Mouse (Mus musculus): ENCODE measurements around the gene Ralgapa2.

Ralgapa2 gene

DNA sequence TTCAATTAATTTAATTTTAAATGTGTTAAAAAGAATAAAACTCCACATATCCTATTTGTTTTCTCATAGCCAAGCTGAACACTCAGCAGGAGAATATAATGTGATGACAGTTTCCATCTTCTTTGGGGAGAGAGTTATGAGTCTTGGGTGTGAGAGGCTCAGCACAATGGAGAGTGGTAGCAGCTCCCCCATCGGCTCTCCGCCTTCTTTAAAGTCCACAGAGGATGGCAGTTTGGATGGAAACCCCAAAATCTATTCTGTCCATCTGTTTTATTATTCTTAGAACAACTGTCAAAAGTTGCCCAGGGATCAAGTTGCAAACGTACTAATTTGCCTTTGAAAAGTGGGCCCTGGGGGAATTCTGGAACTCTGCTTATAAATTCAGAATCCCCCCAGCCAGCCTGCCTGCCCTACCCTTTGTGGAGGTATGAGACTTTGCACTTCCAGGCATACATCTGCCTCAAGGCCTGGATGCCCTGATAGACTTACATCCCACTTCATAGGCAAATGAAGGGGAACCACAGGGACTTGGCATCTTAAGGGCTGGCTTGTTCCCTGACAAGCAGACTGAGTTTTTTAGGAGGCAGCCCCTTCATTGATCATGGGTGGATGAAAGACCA, 212.2 kb downstream of the Ralgapa2 start:
- no peak for DNase-seq

DNA sequence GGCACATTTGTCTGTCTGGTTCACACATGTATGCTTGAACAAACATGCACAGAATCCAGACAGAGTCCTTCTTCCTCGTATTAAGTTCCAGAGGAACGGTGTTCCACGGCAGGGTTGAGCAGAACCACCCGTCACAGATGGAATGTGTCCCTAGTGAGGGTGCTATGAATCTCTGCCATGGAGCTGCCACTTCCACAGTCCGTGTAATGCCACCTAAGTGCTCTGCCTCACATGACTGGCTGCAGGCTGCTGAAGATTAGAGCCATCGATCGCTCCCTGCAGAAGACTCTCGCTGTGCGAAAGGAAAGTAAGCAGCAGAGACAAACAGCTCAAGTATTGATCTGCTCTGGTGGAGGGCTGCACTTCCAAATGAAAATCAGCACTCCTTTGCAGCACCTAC, 218.6 kb downstream of the Ralgapa2 start:
- DNase-seq = no peak

DNA sequence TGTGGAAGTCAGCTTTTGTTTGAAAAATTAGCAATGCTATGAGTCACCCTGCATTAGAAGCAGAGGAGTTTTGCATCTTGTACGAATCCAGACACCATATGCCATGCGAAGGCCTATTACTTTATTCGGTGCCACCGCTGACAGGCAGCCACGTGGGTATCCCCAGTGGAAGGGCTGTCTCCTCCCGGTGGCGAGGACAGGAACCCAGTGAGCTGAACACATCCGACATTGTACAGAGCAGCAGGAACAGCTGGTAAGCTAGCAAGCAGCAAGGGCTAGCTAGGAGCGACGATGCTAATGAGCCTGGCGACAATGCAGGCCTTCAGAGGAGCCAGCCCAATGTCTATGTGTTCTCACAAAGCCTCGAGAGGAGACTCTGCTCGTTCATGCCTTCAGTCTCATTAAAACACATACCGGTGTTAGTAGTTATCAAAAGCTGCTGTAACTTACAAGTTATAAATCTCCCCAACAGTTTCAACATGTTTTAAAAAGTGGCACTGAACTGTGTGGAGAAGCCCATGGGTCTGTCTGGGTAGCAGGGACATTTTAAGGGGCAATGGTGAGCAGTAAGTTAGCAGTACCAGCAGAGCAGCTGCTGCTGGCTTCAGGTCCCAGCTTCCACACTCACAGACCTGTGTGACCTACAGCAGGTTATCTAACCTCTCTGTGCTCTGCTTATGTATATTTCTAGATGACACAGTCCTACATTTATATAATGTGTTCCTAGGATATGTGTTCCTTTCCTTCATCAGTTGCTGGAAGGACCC, 221.1 kb downstream of the Ralgapa2 start:
- DNase-seq = peak; percentile 38

DNA sequence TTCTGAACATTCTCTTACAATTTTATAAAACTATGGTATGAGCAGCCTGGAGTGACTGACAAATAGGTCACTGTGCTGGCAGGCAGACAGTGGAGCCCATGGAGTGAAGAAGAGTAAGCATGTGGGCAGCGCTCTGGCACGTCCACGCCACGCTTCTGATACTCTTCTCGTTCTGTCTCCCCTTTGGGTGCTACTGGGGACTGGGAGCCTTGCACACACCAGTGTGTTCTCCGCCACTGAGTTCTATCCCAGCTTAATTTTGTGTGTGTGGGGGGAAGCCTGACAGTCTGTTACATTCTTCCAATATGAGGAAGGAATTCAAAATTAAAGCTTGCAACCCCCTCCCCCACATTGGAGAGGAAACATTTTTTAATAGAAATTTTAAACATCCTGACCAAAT, 221.8 kb downstream of the Ralgapa2 start:
- DNase-seq = no peak

DNA sequence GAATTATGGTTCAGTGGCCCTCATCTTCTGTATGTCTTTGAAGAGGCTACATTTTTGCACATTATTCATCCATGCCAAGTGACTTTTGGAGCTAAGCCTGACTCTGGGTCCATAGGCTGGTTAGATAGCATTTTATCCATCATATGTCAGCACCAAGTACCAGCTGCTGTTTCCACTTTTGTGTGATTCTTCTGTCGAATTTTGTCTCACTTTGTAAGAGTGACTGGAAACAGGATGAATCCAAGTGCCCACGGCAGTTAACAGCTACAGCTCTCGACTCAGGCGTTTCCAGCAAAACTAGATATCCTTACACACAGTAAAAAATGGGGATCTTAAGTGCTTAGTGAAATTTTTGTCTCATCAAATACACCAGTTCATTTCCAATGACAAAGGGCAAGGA, 222.8 kb downstream of the Ralgapa2 start:
- DNase-seq = no peak

DNA sequence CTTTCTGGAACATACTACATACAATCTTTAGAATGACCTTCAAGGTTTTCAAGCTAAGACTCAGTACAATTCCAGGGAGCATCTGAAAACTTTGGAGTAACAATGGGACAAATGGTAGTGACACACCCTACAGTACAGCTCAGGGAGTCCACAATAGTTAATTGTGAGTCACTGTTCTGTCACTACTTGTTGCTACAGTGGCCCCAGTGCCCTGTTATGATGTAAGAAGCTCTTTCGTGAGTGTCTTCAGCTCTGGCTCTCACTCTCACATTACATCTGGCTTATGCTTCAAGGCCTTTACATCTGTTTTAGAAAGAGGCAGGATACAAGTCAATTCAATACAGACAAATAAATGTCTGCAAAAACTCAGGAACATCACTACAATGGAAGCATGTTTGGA, 223.8 kb downstream of the Ralgapa2 start:
- DNase-seq = no peak

DNA sequence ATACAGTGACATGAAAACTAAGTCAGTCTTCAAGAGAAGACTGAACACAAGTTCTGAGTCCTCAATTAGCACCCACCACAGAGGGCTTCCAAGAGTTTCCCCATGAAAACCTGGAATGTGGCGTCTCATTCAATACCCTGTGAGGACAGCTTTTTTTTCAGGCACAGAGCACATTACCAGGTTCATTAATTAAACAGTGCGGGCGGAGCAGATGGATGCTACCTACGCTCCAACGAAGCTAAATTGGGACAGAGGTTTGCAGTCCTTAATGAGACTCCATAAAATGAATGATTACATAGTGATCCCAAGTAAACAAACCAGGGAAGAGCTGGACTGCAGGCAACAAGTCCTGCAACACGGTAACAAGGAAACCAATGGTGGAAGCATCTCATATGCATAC, 224.6 kb downstream of the Ralgapa2 start:
- no peak for DNase-seq

DNA sequence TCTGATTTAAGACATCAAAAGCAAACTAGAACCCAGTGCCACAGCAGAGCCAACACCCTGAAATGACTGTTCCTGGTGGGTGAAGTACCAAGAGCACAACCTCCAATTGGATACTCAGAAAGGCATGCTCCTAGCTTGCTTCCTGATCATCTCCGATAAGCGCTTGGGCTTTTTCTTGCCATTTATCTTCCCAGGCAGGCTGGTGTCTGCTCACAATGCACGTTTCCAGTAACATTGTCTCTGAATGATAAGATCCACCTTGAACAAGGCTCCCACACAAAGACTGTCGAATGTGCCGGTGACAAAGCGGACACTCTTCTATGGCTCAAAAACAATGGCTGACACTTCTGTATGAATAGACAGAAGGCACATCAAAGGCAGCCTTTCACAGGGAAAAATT, 230.8 kb downstream of the Ralgapa2 start:
- DNase-seq = no peak

DNA sequence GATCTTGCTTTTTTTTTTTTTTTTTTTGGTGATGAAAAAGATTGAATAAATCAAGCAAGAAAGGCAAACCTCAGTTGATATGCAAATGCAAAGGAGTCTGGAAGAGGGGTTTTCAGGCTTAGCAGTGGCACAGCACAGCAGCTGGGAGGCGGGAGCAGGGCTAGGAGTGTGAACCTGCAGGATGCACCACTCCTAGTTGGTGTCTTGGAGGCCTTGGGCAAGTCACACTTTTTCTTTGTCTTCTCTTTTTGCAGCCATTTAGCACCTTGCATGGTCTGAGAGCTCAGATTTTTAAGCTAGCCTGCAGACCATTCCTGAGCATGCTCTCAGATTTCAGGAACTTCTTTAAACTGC, 231.2 kb downstream of the Ralgapa2 start:
- DNase-seq = no peak

DNA sequence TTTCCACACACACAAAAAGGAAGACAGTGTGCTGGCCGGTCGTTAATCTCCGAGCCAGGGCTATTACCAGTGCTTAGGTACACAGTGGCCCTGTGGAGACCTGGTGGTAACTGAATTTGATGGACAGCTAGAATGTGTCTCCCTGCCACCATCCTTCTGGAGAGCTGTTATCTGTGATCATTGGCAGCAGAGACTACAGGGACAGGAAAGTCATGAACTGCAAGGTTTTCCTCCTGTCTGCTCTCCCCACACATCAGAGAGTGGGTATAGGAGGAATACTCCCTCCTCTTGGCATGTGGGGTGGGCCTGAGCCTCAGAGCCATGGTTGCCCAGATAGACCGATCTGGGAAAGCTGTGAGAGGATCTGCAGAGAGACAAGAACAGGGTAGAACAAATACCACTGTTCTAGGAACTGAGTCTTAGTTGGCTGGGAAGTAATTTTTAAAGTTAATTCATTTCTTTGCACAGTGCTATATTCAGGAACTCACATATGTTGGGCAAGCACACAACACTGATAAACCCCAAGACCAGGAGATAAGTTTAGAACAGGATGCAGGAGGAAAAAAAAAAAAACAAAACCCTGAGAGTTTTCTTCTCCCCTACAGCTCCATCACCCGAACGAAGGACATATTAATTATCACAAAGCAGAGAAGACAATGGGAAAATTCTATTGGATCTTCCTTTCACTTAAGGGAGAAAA, 231.8 kb downstream of the Ralgapa2 start:
- no peak for DNase-seq

DNA sequence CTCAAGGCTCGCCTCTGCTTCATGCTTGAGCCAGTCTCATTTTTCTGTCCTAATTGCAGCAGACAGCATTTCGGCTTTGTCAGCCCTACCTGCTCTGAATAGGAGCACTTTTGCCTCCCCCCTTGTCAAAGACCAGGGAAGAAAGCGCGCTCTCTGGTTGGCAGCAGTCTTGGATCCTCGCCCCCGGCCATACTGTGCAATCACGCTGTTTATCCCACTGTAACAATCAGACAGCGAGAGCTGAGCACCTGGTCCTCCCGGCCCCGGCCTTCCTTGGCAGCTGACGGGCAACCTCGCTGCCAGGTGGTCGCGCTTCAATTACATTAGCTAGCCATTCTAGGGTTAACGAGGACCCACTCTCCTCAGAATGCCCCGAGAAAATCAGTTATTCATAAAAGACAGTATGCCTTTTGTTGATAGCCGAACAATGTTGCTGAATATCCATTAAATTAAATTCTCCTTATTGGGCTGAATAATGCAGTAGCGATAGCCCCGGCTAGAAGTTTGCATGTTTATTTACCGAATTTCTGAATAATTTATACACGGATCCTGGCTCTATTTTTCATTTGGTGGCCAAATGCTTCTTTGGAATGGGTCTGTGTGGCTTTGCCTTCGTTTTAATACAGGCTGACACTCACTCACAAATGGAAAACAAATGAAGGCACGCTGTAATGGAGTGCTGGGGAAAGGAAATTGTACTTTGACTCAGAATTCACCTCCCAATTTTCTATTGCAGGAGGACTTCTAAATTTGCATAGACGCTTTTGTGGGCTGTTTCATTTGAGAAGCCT, 232.5 kb downstream of the Ralgapa2 start:
- peak; percentile 32 for DNase-seq

DNA sequence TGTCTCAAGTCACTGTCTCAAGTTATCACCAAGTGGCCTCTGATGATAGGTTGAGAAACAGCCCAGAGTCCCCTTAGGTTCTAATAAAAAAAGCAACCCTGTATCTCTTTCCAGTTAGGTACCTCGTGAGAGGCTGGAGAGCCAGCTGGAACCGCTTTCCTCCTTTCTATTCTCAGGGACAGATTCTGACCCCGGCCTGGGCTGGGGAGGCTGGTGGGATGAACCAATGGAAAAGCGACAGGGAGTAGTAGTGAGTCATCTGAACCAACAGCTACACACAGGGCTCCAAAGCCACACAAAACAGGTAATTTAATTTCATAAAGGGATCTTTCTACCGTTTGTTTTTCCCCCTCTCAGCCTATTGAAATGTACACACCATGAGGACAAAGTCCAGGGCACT, 233.8 kb downstream of the Ralgapa2 start:
- no peak for DNase-seq

DNA sequence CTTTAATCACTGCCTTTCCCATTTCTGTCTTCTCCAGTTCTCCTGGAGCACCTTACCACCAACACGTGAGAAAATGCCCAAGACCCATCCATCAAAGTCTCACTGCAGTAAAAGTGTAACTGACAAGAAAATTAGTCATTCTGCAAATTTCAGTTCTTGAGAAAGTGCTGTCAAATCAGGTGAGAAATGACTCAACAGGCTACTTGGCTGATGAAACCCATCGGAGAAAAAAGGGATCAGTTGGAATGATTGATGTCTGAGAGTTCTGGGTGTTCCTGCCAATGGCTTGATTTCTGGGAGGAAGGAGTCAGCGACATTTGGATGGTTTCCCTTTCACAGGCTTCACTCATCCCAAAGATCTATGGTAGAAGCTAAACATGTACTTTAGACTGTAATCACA, 245.6 kb downstream of the Ralgapa2 start:
- DNase-seq = no peak

DNA sequence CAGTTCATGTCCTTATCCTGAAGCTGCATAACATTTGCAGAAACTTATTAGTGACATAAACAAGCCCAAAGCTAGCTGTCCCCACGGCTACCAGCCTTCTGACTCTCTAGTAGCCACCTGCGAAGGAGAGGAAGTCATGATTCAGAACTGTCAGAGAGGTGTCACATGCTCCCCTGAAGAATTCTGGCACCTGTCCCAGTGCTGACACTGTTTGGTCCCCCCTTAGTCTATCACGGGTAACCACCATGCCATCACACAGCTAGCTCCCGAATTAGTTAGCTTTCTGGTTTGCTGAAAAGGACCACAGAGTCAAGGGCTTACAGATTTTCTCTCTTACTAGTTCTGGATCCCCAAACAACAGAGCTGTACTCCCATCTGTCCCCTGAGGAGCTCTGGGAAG, 247.1 kb downstream of the Ralgapa2 start:
- DNase-seq = no peak

DNA sequence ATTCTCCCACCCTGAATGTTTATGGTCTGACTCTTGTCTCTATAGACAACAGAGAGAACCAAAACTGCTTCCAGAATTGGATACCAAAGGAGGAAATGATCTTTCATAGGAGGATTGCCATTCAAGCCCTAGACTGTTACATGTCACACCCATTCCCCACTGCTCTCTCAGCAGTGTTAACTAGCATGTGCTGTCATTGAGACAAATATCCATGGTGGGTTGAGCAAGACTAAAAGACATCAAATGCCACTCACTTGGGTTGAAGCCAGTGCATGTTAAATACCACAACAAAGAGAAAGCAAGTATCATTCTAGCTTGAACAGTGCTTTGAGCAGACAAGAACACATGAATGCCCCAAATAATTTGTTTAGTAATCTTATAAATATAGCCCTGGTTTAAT, 249.2 kb downstream of the Ralgapa2 start:
- DNase-seq = no peak

DNA sequence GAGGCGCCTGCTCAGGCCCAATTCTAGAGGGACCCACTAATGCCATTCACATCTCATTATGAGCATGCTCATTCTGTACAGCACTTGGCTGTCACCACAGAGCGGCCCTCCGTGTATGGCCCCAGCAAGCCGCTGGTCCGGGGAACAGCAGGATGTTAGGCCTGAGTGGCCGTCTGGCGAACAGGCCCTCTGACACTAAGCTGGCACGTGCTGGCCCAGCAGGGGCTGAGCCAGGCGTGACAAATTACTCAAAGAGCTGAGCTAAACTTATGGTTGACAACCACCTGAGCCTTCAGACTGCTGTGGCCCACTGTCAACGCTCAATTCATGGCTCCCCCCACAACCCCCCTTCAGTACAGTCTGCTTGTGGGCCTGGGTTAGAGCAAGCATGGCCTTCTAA, 249.9 kb downstream of the Ralgapa2 start:
- DNase-seq = no peak

DNA sequence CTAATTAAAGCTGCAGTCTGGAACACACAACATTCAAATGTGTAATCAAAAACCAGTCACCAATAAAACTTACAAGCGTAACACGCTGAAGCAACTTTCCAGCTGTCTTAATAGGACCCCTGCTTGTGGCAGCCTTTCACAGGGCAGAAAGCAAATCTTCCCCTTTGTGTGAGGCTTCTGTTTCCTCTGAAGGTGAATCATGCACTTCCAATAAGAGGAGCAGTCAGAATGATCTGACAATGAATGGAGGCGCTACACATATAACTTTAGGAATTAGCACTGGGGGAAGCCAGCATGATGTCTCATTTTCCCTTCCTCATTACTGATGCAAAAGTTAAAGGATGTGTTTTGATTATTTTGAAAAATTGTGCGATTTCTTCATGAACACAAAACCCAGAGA, 251.0 kb downstream of the Ralgapa2 start:
- no peak for DNase-seq

DNA sequence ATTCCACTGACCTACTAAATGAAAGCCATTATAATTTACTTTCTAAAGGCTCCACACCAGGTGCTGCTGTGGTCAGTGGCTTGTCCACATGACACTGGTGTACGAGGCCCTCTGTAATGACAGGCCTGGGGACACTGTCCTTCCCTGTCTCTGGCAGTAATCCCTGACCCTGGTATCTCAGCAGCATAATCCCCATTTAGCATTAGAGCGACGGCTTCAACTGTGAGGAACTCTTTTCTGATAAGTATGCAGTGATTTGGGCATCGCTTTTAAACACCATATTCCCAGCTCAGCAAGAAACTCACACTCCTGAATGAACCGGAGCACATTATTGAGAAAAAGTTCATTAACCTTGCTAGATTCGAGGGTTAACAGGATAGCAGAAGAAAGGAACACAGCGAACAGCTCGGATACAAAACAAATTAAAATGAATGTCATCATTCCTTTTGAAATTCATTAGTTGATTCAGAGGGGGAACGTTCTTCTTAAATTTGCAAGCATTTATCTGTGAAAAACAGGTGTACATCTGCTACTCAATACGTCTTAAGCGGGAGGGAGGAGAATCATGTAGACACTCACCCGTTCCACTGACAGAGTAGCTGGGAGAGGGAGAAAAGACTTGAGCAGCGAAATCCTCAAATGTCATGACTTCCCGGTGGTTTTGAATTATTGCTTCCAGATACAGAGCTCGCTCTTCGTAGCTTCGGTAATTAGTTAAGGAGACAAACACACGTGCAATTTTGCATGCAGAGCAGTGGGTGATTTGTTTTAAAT, 252.2 kb downstream of the Ralgapa2 start:
- no peak for DNase-seq

DNA sequence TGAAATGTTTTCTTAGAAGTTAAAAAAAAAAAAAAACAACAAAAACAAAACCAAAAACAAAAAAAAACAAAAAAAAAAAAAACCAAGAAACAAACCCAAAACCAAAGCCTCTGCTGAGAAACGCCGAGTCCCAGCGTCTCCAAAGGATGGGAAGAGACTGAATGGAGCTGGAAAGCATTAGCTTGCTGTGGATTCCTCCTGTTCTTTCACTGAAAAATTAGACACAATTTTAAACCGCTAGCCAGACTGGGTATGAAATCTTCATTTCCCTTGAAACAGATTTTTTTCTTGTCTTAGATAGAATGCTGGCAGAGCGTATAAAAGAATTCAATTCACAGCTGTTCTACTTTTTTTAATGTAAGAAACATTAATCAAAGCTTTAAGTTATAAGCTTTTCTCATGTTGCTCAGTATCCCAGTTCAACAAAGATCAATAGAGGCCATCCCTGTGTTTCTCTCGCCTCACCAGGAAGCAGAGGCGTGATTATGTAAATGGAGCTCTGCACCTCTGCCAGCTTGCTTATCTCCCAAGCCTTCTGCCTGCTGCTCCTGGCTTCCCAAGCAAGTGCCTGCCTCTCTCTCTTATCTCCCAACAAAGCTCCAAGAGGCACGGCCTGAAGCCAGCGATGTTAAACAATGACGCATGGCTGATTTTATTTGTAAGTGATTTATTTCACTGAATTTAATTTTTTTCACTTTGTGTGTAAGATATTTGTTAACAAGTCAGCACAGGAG, 253.2 kb downstream of the Ralgapa2 start:
- DNase-seq = peak; percentile 15

DNA sequence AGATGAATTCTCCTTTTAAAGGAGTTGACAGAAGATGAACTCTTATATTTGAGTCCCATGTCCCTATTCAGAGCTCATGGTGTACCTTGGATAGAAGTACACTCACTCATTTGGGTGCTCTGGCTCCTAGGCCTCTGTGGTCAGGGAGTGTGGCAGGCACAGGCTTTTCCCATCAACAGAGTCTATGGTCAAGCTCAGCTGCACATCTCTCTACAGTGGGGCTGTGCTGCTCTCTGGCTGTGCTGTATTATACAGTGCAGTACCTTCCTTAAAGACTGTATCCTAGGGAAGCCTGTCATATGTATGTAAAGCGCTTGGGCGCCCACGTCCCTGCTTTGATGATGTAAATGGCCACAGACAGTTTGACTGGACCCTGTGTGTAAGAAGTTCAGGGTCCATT, 254.5 kb downstream of the Ralgapa2 start:
- no peak for DNase-seq

DNA sequence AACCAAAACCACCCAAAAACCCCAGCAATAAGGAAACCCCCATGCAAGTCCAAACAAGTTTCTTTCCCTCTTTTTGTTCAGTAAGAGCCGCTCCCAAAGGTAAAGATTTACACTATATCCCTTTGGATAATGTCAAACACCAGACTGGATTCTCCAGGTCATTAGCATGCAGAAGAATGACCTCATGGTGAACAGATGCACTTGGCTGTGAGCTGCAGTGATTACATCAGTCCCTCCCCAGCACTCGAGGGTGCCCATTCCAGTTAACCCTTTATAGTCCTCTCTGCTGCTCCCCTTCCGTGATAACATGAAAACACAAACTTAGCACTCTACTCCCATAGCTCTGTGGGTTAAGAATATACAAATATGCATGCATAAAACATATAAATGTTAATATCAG, 255.1 kb downstream of the Ralgapa2 start:
- no peak for DNase-seq

DNA sequence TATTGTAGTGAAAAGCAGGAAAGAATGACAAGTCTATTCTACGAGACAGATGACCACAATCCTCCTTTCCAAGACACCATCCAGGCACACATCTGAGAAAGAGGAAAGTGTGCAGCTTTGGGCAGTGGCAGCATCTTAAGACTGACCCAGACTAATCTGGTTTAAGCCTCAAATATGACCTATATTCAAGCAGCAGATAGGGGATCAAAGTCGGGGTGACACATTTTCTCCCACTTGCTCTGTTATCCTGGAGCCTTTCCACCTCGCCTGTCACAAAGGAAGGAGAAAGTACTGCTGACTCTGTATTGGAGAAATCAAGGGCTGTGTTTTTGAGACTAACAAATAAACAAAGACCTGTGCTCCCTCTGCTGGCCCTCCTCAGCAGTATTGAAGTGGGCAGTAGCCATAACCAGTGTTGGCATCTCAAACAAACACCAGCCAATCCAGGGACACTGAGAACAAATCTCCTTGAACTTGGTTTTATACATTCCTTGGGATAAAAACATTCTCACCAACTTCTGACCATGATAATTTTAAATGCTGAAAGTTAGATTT, 255.7 kb downstream of the Ralgapa2 start:
- DNase-seq = peak; percentile 14

All from right cerebral cortex, postnatal 4 days (tissue).